In the genomic region with DNA sequence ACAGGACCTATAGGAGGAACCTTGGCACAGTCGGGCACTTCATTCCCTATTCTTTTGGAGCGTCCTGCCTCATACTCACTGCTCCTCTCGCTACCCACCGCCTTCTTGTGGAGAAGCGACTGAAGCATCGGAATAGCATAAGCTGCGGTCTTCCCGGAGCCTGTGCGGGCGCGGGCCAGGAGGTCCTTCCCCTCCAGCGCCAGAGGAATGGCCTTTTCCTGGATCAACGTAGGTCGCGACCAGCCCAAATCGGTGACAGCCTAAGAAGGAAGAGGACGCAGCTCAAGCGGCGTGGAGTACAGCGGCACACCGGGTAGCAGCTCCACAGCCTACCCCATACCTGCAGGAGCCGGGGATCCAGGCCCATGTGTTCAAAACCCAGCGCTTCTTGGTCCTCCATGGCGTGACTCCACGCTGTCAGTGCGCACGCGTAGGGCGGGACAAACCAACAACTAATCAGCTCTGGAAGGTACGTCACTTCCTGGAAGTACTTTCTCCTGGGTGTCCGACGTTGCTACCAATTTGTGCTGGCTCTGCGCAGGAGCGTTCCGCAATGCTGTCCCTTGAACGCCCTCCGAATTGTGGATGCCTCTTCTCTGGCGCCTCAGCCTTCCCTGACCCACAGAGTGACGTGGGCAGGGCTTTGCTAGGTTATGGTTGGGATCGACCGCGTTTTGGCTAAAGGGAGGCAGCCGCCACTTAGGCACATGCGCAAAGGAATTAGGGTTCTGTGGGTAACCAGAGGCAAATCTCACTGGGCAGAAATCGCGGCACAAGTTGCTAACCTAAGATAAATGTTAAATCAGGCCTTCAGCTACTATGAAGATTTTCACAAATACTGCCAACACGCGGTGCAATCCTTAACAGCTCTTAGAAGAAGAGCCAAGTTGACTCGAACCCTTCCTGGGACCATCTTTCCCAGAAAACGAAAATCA, we compare ENCODE assay signal across 8 mouse cellular contexts. TPM values are rescaled to one million over a fixed set of nuclear protein-coding genes. Genes with fewer than 3 reads are reported as not detected.
DNase-seq lines count a peak whose midpoint lies in the region; ATAC-seq lines count a peak whose summit lies in the region.

Gene Ddx56 (minus strand): TSS at position 453 of the 935 bp plus-strand sequence.

- H3K9me3 ChIP-seq in hindbrain, embryonic 11.5 days (ENCODE audit: control insufficient read depth, low read length), result no peaks in the 10 kb centered on the region

- peak within 1 kb of the TSS; percentile 90 for H3K4me3 ChIP-seq in hindbrain, embryonic 11.5 days (ENCODE audit: low read depth, low read length)

- H3K4me1 ChIP-seq in hindbrain, embryonic 11.5 days (replicated peaks; ENCODE audit: control insufficient read depth, insufficient read depth, low read length), result peaks cover 5% of the 10 kb centered on the region; the same call in 1 of the 2 replicates

- peak; percentile 95 for ATAC-seq in hindbrain, embryonic 11.5 days (ENCODE audit: low FRiP score)

- peak within 1 kb of the TSS; percentile 85 for H3K27ac ChIP-seq in hindbrain, embryonic 11.5 days (ENCODE audit: low read depth, low read length)

- H3K4me2 ChIP-seq in hindbrain, embryonic 11.5 days (replicated peaks; ENCODE audit: low read depth, low read length), result peak within 1 kb of the TSS; percentile 69

- DNase-seq in Muller cell, postnatal 12 days (ENCODE audit: inconsistent ontology term), result peak; percentile 92
- peak; percentile 95 for DNase-seq in cerebellum, adult 9-11 months
- peak; percentile 91 to 95 for DNase-seq in frontal cortex, adult 2 months (ENCODE audit: extremely low spot score in 1 of 2, low spot score in 1 of 2)
- DNase-seq in hindbrain, embryonic 11.5 days (ENCODE audit: low spot score), result peak; percentile 93
- peak; percentile 89 to 91 for DNase-seq in layer of hippocampus, postnatal 10 days (ENCODE audit: low spot score in 2 of 2)
- DNase-seq in lung, postnatal 10 days, result peak; percentile 96
- DNase-seq in ovary, postnatal 36 days (ENCODE audit: low spot score), result peak; percentile 87
- peak; percentile 88 for DNase-seq in thymus, postnatal 25 days

- H3K36me3 ChIP-seq in hindbrain, embryonic 11.5 days (ENCODE audit: control insufficient read depth, insufficient read depth, low read length), result peaks cover 18% of the 10 kb centered on the region

- no peaks in the 10 kb centered on the region for H3K27me3 ChIP-seq in hindbrain, embryonic 11.5 days (ENCODE audit: control insufficient read depth, insufficient read depth, low read length)

- 2% methylated on average over 49 of the region's 50 CpGs for WGBS in hindbrain, embryonic 11.5 days

- peak within 1 kb of the TSS; percentile 84 for H3K9ac ChIP-seq in hindbrain, embryonic 11.5 days (ENCODE audit: low read depth, low read length)

RNA-seq across cellular contexts. Expression of gene Ddx56, which starts in this region (rescaled TPM):
- 42.4 and 45.9 TPM in 2 replicates for polyA plus RNA-seq in frontal cortex, adult 2 months (2012; rRNA removed)
- 93.9 and 103 TPM in 2 replicates for polyA plus RNA-seq in hindbrain, embryonic 11.5 days (2014; fragmentation: Nextera tagmentation; extraction: Ambion mirVana)
- total RNA-seq in layer of hippocampus, postnatal 10 days (2021), result 10 to 100 TPM; 48.8 to 50.9 TPM

Comparison
In these comparisons a context has a peak if more than half of its experiments do, and no peak if none do; other contexts are left out.
1. Peak in every context shown above with its lines: DNase-seq, ATAC-seq, H3K4me3 ChIP-seq and H3K27ac ChIP-seq.